32 mouse cellular contexts compared by ENCODE assay signal in the genomic region with DNA sequence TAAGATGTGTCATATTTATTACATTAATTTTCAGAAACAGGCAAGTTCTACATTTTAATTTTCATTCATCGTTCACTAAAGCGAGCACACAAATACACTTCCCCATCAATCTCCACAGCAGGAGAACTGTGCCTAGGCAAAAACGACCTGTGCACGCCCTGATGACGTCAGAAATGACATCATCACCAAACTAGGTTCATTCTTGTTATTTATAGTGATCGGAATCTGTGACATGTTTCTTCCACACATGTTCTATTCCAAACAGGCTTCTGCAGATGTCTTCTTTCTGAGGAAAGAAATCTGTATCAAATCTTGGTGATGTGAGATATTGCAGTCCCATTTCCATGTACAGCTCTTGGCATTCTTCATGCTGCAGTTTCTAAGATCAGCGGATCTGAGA. TPM values are rescaled to one million over a fixed set of nuclear protein-coding genes. Genes with fewer than 3 reads are reported as not detected.
"Had no signal": no experiment of that assay in that cellular context is flagged by ENCODE, and none has a peak within 500 bp of the region (broad histone marks: within the 10 kb centered on the region; RNA-seq: fewer than 3 reads in every experiment).

No protein-coding gene starts in this region.

- H3K36me3 ChIP-seq: embryonic facial prominence, embryonic 10.5 days; embryonic facial prominence, embryonic 12.5 days; embryonic facial prominence, embryonic 13.5 days; embryonic facial prominence, embryonic 15.5 days; forebrain, embryonic 10.5 days; forebrain, embryonic 12.5 days; forebrain, embryonic 15.5 days had no signal

- DNase-seq: cerebellum, adult 8-10 months; cerebellum, adult 9-10 months; cerebellum, adult 9-11 months; cerebellum, postnatal 10 days; cerebellum, postnatal 14 days; cerebellum, postnatal 25 days; cerebellum, postnatal 36 days; embryo, embryonic 11 days; forebrain, postnatal 0 days; gastrocnemius, adult 2 months; gastrocnemius, postnatal 10 days; gastrocnemius, postnatal 14 days; gastrocnemius, postnatal 25 days; gastrocnemius, postnatal 36 days; heart, adult 11 months; heart, adult 18-20 months; heart, adult 2 months had no signal

- H3K4me3 ChIP-seq: embryonic facial prominence, embryonic 10.5 days; embryonic facial prominence, embryonic 12.5 days; embryonic facial prominence, embryonic 13.5 days; embryonic facial prominence, embryonic 15.5 days; erythroblast, embryonic 14.5 days; forebrain, embryonic 10.5 days; forebrain, embryonic 12.5 days; forebrain, embryonic 13.5 days; forebrain, embryonic 15.5 days; gastrocnemius, adult 2 months; heart, adult 2 months had no signal

- H3K4me1 ChIP-seq: embryonic facial prominence, embryonic 10.5 days; embryonic facial prominence, embryonic 12.5 days; forebrain, embryonic 12.5 days; forebrain, embryonic 13.5 days; forebrain, embryonic 15.5 days had no signal

- H3K4me2 ChIP-seq: embryonic facial prominence, embryonic 12.5 days; embryonic facial prominence, embryonic 13.5 days; embryonic facial prominence, embryonic 15.5 days; forebrain, embryonic 12.5 days; forebrain, embryonic 13.5 days; forebrain, embryonic 15.5 days had no signal

- ATAC-seq: forebrain, embryonic 13.5 days; forebrain, embryonic 14.5 days; forebrain, embryonic 15.5 days; forebrain, embryonic 16.5 days; forebrain, postnatal 0 days had no signal

- H3K27me3 ChIP-seq: embryonic facial prominence, embryonic 12.5 days; embryonic facial prominence, embryonic 13.5 days; embryonic facial prominence, embryonic 15.5 days; forebrain, embryonic 12.5 days; forebrain, embryonic 13.5 days; forebrain, embryonic 15.5 days had no signal

- H3K9ac ChIP-seq: embryonic facial prominence, embryonic 12.5 days; embryonic facial prominence, embryonic 13.5 days; embryonic facial prominence, embryonic 15.5 days; forebrain, embryonic 12.5 days; forebrain, embryonic 13.5 days; forebrain, embryonic 15.5 days; forebrain, postnatal 0 days had no signal

- H3K9me3 ChIP-seq: embryonic facial prominence, embryonic 10.5 days; embryonic facial prominence, embryonic 12.5 days; embryonic facial prominence, embryonic 13.5 days; embryonic facial prominence, embryonic 15.5 days; forebrain, embryonic 10.5 days; forebrain, embryonic 12.5 days; forebrain, embryonic 13.5 days; forebrain, embryonic 15.5 days had no signal

- H3K27ac ChIP-seq: embryonic facial prominence, embryonic 10.5 days; embryonic facial prominence, embryonic 12.5 days; embryonic facial prominence, embryonic 13.5 days; embryonic facial prominence, embryonic 15.5 days; forebrain, embryonic 10.5 days; forebrain, embryonic 12.5 days; forebrain, embryonic 13.5 days; forebrain, embryonic 15.5 days; gastrocnemius, adult 2 months; heart, adult 2 months had no signal

RNA-seq across cellular contexts. Expression of a gene that starts 30.7 kb away (rescaled TPM):
- total RNA-seq: common myeloid progenitor, adult 5-6 weeks; gastrocnemius, adult 18-20 months; gastrocnemius, adult 2 months; gastrocnemius, adult 8-10 months; gastrocnemius, postnatal 10 days; gastrocnemius, postnatal 14 days; gastrocnemius, postnatal 25 days; gastrocnemius, postnatal 36 days; gastrocnemius, postnatal 4 days; heart, adult 18-20 months had no signal
- polyA plus RNA-seq: embryonic facial prominence, embryonic 13.5 days; erythroblast, embryonic 14.5 days; forebrain, embryonic 10.5 days had no signal
